Mouse (Mus musculus) limb, embryonic 13.5 days (tissue): Measurements from ENCODE around the gene Ppp1r12b. TPM values are rescaled to one million over a fixed set of nuclear protein-coding genes. Genes with fewer than 3 reads are reported as not detected.
"Not testable (repeated sequence)": the region's sequence is repeated elsewhere in the genome, so short reads cannot be mapped to it uniquely, and the experiment has no call there.

Experiments used
- ATAC-seq: fragments of 200-750 bp; cut with Nextera tagmentation; 2 replicates; pipeline ENCODE4 v1.8.0; 2017; ENCODE audit warnings: low read depth, moderate number of reproducible peaks, moderate TSS enrichment; ENCODE audit not compliant: low FRiP score
- H3K27ac ChIP-seq: fragments of 300-500 bp; sonication (generic); 2 replicates; pipeline ENCODE4 v1.5.1; 2015; ENCODE audit warnings: inconsistent platforms, mild to moderate bottlenecking, moderate library complexity
- H3K27me3 ChIP-seq: fragments of 300-500 bp; sonication (generic); 2 replicates; pipeline ENCODE4 v1.6.1; 2015; ENCODE audit warnings: mild to moderate bottlenecking, inconsistent platforms
- H3K36me3 ChIP-seq: fragments of 300-500 bp; sonication (generic); 2 replicates; pipeline ENCODE4 v1.6.1; 2015; ENCODE audit warnings: inconsistent platforms, mild to moderate bottlenecking, moderate library complexity
- H3K4me1 ChIP-seq: fragments of 300-500 bp; sonication (generic); 2 replicates; pipeline ENCODE4 v1.6.1; 2015; ENCODE audit warnings: inconsistent platforms
- H3K4me2 ChIP-seq: fragments of 300-500 bp; sonication (generic); replicated peaks from 2 replicates; pipeline ENCODE4 v1.6.1; 2015; ENCODE audit warnings: inconsistent platforms, mild to moderate bottlenecking, moderate library complexity
- H3K4me3 ChIP-seq: fragments of 300-500 bp; sonication (generic); 2 replicates; pipeline ENCODE4 v1.5.1; 2015; ENCODE audit warnings: moderate library complexity, mild to moderate bottlenecking, inconsistent platforms
- H3K9ac ChIP-seq: fragments of 300-500 bp; sonication (generic); 2 replicates; pipeline ENCODE4 v1.6.1; 2015; ENCODE audit warnings: mild to moderate bottlenecking, inconsistent platforms
- H3K9me3 ChIP-seq: fragments of 300-500 bp; sonication (generic); 2 replicates; pipeline ENCODE4 v1.6.1; 2016; ENCODE audit warnings: inconsistent platforms
- WGBS: fragments of 180-500 bp; shearing (Covaris S2); methylation state at CpG from one replicate; pipeline ENCODE4 v1.1.7; 2015; 5-methylcytosine and 5-hydroxymethylcytosine counted together
- polyA plus RNA-seq: library from polyadenylated mRNA; unstranded; fragments of >200 nt; fragmentation: Nextera tagmentation; extraction: Ambion mirVana; gene quantifications from 2 replicates; pipeline ENCODE4 v1.2.1, GENCODE M21; 2015

Ppp1r12b gene
- polyA plus RNA-seq, 1 experiment from 2014 or later: 7.1 TPM

- 87% methylated on average over 6 of the region's 6 CpGs for WGBS
- Histone ChIP-seq H3K27ac (no peak overlapping the region), H3K27me3 (no peaks in the 10 kb centered on the region), H3K36me3 (peaks cover 9% of the 10 kb centered on the region), H3K4me2 (no peak overlapping the region), H3K4me3 (no peak overlapping the region), H3K9me3 (no peaks in the 10 kb centered on the region), H3K9ac (no peak overlapping the region), H3K4me1 (0 out of 2 replicates have a peak, but pooled peaks cover 6% of the 10 kb centered on the region)
- ATAC-seq: no peak
Measured at GRCm38 (mm10) chr1:134843369-134843768, 112.4 kb downstream of the Ppp1r12b start.

DNA sequence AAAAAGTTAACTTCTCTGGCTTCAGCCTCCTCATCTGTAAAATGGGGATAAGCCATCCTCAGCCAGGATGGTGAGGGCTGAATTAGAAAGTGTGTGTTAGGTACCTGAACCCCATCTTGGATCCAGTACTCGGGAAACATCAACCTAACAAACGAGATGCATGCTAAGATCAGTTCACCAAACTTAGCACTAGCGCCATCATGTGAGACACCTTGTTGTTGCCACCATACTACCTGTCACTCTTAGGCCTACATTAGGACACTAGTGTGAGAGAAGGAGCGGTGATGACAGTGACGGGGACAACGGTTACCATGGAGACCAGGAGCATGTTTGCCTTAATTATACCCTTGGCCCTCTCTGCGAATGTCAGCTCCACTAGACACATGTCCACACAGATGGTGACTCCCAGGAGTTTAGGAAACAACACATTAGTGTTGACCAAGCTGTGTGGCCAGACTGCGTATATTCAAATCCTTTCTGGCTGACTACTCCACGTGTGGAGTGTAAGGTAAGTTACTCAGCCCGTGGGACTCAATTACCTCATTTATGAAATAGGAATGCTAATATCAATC is 118.7 kb downstream of the Ppp1r12b start:
- Histone ChIP-seq H3K4me3 (no peak overlapping the region), H3K27ac (no peak overlapping the region), H3K36me3 (peaks cover 41% of the 10 kb centered on the region), H3K4me1 (no peaks in the 10 kb centered on the region), H3K27me3 (no peaks in the 10 kb centered on the region), H3K9ac (no peak overlapping the region), H3K4me2 (no peak overlapping the region), H3K9me3 (no peaks in the 10 kb centered on the region)
- ATAC-seq: no peak
- 75% methylated on average over 10 of the region's 10 CpGs for WGBS

DNA sequence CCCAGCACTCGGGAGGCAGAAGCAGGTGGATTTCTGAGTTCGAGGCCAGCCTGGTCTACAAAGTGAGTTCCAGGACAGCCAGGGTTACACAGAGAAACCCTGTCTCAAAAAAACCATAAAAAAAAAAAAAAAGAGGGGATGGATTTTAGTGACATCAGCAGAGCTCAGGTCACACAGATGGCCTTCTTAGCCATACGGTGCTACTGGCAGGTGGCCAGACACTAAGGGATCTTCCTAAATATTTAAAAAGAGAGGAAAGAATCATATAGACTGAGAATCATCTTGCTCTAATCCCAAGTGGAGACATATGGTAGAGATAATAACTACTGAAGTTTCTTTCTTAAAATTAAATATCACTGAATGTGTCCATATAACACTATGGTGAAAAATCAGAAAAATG is 124.9 kb downstream of the Ppp1r12b start:
- WGBS: 85% methylated on average over 3 of the region's 3 CpGs
- not testable (repeated sequence) for H3K9ac ChIP-seq, ATAC-seq, H3K9me3 ChIP-seq, H3K4me3 ChIP-seq, H3K27ac ChIP-seq, H3K4me1 ChIP-seq, H3K27me3 ChIP-seq, H3K4me2 ChIP-seq
- H3K36me3 ChIP-seq: peaks cover 39% of the 10 kb centered on the region

GRCm38 (mm10) chr1:134829635-134830034 is 126.1 kb downstream of the Ppp1r12b start:
- H3K9ac ChIP-seq: no peak overlapping the region
- WGBS: 55% methylated on average over 4 of the region's 4 CpGs
- no peaks in the 10 kb centered on the region for H3K9me3 ChIP-seq
- no peak overlapping the region; the same call in 1 of the 2 replicates for H3K27ac ChIP-seq
- no peak overlapping the region for H3K4me2 ChIP-seq
- ATAC-seq: no peak
- no peaks in the 10 kb centered on the region for H3K4me1 ChIP-seq
- no peak overlapping the region for H3K4me3 ChIP-seq
- H3K27me3 ChIP-seq: no peaks in the 10 kb centered on the region
- peaks cover 26% of the 10 kb centered on the region for H3K36me3 ChIP-seq

DNA sequence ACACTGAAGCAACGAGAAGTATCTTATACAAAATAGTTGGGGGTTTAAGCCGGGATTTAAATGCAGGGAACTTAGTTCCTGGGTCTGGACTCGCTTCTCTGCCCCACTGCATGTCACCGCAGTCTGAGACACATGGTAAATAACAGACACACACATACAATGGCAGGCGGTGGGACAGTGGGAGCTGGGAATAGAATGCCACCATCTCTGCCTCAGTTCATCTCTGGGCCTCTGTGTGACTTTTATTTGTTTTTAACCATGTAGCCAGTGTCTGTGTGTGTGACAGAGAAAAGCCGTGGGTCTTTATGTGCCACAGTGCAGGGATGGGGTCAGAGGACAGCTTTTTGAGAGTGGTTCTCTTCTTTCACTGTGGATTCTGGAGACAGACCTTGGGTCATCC is 130.8 kb downstream of the Ppp1r12b start:
- Histone ChIP-seq H3K4me3 (no peak overlapping the region), H3K4me1 (peaks cover 15% of the 10 kb centered on the region), H3K27me3 (no peaks in the 10 kb centered on the region), H3K9ac (no peak overlapping the region), H3K27ac (no peak overlapping the region), H3K36me3 (0 out of 2 replicates have a peak, but pooled peaks cover 3% of the 10 kb centered on the region), H3K4me2 (no peak overlapping the region), H3K9me3 (no peaks in the 10 kb centered on the region)
- 76% methylated on average over 6 of the region's 6 CpGs for WGBS
- ATAC-seq: no peak

DNA sequence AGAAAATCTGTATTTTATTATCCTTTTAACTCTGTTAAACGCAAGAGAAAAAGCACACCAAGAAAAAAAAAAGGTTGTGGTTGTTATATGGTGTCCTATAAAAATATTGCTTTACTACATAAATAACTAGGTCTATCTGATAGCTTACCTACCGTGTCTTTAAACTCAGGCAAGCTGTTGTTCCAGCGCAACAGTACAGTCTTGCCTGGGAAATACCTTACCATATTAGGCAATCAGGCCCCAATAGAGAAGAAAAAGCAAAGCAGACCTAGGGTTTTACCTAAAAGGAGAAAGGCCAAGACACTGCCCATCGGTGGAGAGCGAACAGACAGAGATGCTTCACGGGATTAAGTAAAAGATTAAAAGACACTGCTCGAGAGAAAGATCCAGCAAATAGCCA is 131.9 kb downstream of the Ppp1r12b start:
- Histone ChIP-seq H3K9ac (no peak overlapping the region), H3K36me3 (0 out of 2 replicates have a peak, but pooled peaks cover 3% of the 10 kb centered on the region), H3K27ac (no peak overlapping the region), H3K9me3 (no peaks in the 10 kb centered on the region), H3K4me1 (peaks cover 15% of the 10 kb centered on the region), H3K4me3 (no peak overlapping the region), H3K4me2 (no peak overlapping the region), H3K27me3 (no peaks in the 10 kb centered on the region)
- no peak for ATAC-seq
- WGBS: 46% methylated on average over 7 of the region's 7 CpGs

DNA sequence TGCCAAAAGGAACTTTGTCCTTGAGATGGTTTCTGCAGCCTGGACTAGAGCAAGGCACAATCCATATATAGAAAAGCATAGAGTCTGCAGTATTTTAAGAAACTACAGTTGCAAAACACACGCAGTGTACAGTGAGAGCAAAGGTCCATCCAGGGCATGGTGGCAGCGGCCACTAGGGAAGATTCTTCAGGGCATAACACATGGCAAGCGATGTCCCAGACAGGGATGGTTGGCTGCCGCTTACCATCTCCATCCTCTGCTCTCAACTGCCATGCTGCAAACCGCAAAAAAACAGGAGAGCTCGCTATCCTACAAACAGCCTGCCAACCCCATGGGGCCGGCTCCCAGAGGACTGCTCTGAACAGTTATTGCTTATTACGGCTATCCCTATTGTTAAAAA is 132.4 kb downstream of the Ppp1r12b start:
- Histone ChIP-seq H3K36me3 (0 out of 2 replicates have a peak, but pooled peaks cover 3% of the 10 kb centered on the region), H3K9me3 (no peaks in the 10 kb centered on the region), H3K27ac (no peak overlapping the region), H3K4me2 (no peak overlapping the region), H3K9ac (no peak overlapping the region), H3K4me1 (peaks cover 15% of the 10 kb centered on the region), H3K27me3 (no peaks in the 10 kb centered on the region), H3K4me3 (no peak overlapping the region)
- WGBS: 76% methylated on average over 8 of the region's 8 CpGs
- ATAC-seq: no peak

- WGBS: 78% methylated on average over 3 of the region's 3 CpGs
- Histone ChIP-seq H3K4me1 (peaks cover 31% of the 10 kb centered on the region), H3K27ac (no peak overlapping the region), H3K27me3 (no peaks in the 10 kb centered on the region), H3K9me3 (no peaks in the 10 kb centered on the region), H3K4me3 (no peak overlapping the region), H3K9ac (no peak overlapping the region), H3K36me3 (no peaks in the 10 kb centered on the region), H3K4me2 (no peak overlapping the region)
- ATAC-seq: no peak
Measured at GRCm38 (mm10) chr1:134820882-134821281, 134.9 kb downstream of the Ppp1r12b start.

- Histone ChIP-seq H3K4me2 (no peak overlapping the region), H3K36me3 (no peaks in the 10 kb centered on the region), H3K4me3 (no peak overlapping the region), H3K27ac (no peak overlapping the region), H3K9me3 (no peaks in the 10 kb centered on the region), H3K4me1 (peaks cover 37% of the 10 kb centered on the region), H3K9ac (no peak overlapping the region), H3K27me3 (no peaks in the 10 kb centered on the region)
- WGBS: 91% methylated on average over 11 of the region's 11 CpGs
- ATAC-seq: no peak
Measured at GRCm38 (mm10) chr1:134819196-134819595, 136.5 kb downstream of the Ppp1r12b start.

GRCm38 (mm10) chr1:134818716-134819115 is 137.0 kb downstream of the Ppp1r12b start:
- no peaks in the 10 kb centered on the region for H3K9me3 ChIP-seq
- WGBS: 89% methylated on average over 3 of the region's 3 CpGs
- no peaks in the 10 kb centered on the region for H3K36me3 ChIP-seq
- no peaks in the 10 kb centered on the region for H3K27me3 ChIP-seq
- ATAC-seq: no peak
- H3K4me3 ChIP-seq: no peak overlapping the region
- H3K9ac ChIP-seq: no peak overlapping the region
- H3K27ac ChIP-seq: no peak overlapping the region
- no peak overlapping the region for H3K4me2 ChIP-seq
- peaks cover 34% of the 10 kb centered on the region for H3K4me1 ChIP-seq

DNA sequence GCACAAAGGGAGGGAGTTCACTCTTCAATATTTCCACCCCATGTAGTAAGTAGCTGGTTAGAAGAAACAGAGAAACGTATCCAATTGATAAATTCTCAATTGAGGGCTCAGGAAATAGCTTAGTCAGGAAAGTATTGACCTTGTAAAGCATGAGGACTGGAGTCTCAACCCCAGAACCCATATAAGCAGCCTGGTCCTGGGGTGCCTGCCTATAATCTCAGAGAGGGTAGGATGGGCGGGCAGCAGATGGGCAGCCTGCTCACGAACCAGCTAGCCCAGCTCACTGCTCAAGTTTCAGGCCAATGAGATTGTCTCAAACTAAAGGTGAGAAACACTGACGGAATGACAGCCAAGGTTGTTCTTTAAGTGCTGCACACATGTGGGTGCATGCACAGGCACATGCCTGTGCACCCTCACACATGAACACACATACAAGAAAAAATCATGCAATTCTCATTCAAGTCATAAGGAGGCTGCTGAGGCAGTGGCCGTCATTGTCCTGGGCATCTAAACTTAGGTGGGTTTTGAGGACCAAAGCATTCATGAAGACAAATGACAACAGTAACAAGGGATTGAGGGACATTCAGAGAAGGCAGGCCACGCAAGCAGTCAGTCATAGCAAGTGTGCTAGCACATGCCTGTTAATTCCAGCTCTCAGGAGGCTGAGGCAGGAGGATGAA is 137.7 kb downstream of the Ppp1r12b start:
- H3K9me3 ChIP-seq: no peaks in the 10 kb centered on the region
- H3K27me3 ChIP-seq: no peaks in the 10 kb centered on the region
- peaks cover 29% of the 10 kb centered on the region for H3K4me1 ChIP-seq
- no peaks in the 10 kb centered on the region for H3K36me3 ChIP-seq
- no peak for ATAC-seq
- WGBS: 88% methylated on average over 6 of the region's 6 CpGs
- H3K27ac ChIP-seq: no peak overlapping the region
- no peak overlapping the region for H3K4me2 ChIP-seq
- H3K9ac ChIP-seq: no peak overlapping the region
- no peak overlapping the region for H3K4me3 ChIP-seq

GRCm38 (mm10) chr1:134817120-134817519 is 138.6 kb downstream of the Ppp1r12b start:
- no peak for ATAC-seq
- H3K4me3 ChIP-seq: no peak overlapping the region
- no peaks in the 10 kb centered on the region for H3K36me3 ChIP-seq
- WGBS: 95% methylated on average over 1 of the region's 1 CpGs
- no peaks in the 10 kb centered on the region for H3K27me3 ChIP-seq
- no peaks in the 10 kb centered on the region for H3K9me3 ChIP-seq
- H3K9ac ChIP-seq: no peak overlapping the region
- H3K4me1 ChIP-seq: peaks cover 31% of the 10 kb centered on the region
- H3K4me2 ChIP-seq: 0 out of 2 replicates have a peak overlapping the region, but pooled peaks have one; percentile 9
- H3K27ac ChIP-seq: peak overlapping the region; percentile 67
